In the genomic region with DNA sequence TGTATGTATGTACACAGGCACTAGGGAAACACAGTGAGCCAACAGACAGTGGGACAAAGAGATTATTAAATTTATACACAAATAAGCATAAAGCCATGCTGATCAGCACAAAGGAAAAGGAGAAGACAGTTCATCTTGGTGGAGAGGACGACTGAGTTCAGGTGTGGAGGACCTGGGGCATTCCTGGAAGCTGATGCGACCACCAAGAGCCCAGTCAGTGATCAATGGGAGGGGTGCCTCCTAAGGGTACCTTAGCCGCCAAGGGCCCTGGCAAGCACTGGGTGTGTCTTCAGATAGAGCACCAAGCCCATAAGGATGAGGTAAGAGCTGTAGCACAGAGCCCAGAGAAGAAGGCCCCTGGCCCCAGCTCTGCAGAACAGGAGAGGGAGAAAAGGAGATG, we compare ENCODE assay signal across 28 mouse cellular contexts.
"Had no signal": no experiment of that assay in that cellular context is flagged by ENCODE, and none has a peak within 500 bp of the region (broad histone marks: within the 10 kb centered on the region; RNA-seq: fewer than 3 reads in every experiment).

No protein-coding gene starts in this region.

- H3K27ac ChIP-seq: limb, embryonic 10.5 days; limb, embryonic 12.5 days; limb, embryonic 13.5 days; limb, embryonic 15.5 days; liver, embryonic 12.5 days; liver, embryonic 13.5 days; liver, embryonic 14.5 days; liver, embryonic 15.5 days; lung, embryonic 15.5 days; macrophage; midbrain, embryonic 10.5 days; midbrain, embryonic 12.5 days; midbrain, embryonic 13.5 days; midbrain, embryonic 15.5 days; neural tube, embryonic 12.5 days had no signal

- DNase-seq: left cerebral cortex, postnatal 4 days; liver; liver, embryonic 13.5 days; liver, postnatal 0 days; lung, adult 18-20 months; lung, adult 2 months; lung, embryonic 14.5 days; lung, postnatal 10 days; lung, postnatal 14 days; lung, postnatal 36 days; lung, postnatal 4 days; midbrain, embryonic 14.5 days had no signal

- H3K4me1 ChIP-seq: limb, embryonic 10.5 days; liver, embryonic 15.5 days; lung, embryonic 15.5 days; megakaryocyte, embryonic 14.5 days; midbrain, embryonic 10.5 days; midbrain, embryonic 12.5 days; midbrain, embryonic 13.5 days; midbrain, embryonic 15.5 days; neural tube, embryonic 12.5 days had no signal

- H3K9me3 ChIP-seq: limb, embryonic 10.5 days; limb, embryonic 12.5 days; limb, embryonic 13.5 days; limb, embryonic 15.5 days; liver, embryonic 12.5 days; liver, embryonic 13.5 days; liver, embryonic 15.5 days; lung, embryonic 15.5 days; megakaryocyte, embryonic 14.5 days; midbrain, embryonic 10.5 days; midbrain, embryonic 12.5 days; midbrain, embryonic 13.5 days; midbrain, embryonic 15.5 days; neural tube, embryonic 12.5 days had no signal

- H3K4me3 ChIP-seq: limb, embryonic 10.5 days; limb, embryonic 12.5 days; limb, embryonic 13.5 days; limb, embryonic 15.5 days; liver, embryonic 12.5 days; liver, embryonic 13.5 days; liver, embryonic 15.5 days; lung, embryonic 15.5 days; megakaryocyte, embryonic 14.5 days; midbrain, embryonic 10.5 days; midbrain, embryonic 12.5 days; midbrain, embryonic 13.5 days; midbrain, embryonic 15.5 days; myocyte; neural tube, embryonic 12.5 days had no signal

- H3K27me3 ChIP-seq: limb, embryonic 12.5 days; limb, embryonic 13.5 days; limb, embryonic 15.5 days; liver, embryonic 12.5 days; liver, embryonic 13.5 days; liver, embryonic 15.5 days; lung, embryonic 15.5 days; midbrain, embryonic 12.5 days; midbrain, embryonic 13.5 days; midbrain, embryonic 15.5 days; neural tube, embryonic 12.5 days had no signal

- H3K36me3 ChIP-seq: limb, embryonic 10.5 days; limb, embryonic 12.5 days; limb, embryonic 13.5 days; limb, embryonic 15.5 days; liver, embryonic 12.5 days; liver, embryonic 13.5 days; liver, embryonic 15.5 days; lung, embryonic 15.5 days; midbrain, embryonic 10.5 days; midbrain, embryonic 12.5 days; midbrain, embryonic 13.5 days; midbrain, embryonic 15.5 days; neural tube, embryonic 12.5 days had no signal
